Mouse (Mus musculus) neural tube, embryonic 11.5 days (tissue): ENCODE data around the gene Hmgb1. TPM values are rescaled to one million over a fixed set of nuclear protein-coding genes. Genes with fewer than 3 reads are reported as not detected.

ENCODE experiments used
- ATAC-seq: fragments of 200-750 bp; cut with Nextera tagmentation; 2 replicates; pipeline ENCODE4 v1.8.0; 2017; ENCODE audit warnings: moderate number of reproducible peaks, mild to moderate bottlenecking, moderate TSS enrichment, moderate library complexity; ENCODE audit not compliant: insufficient read depth, low FRiP score, low TSS enrichment
- DNase-seq: peaks from one replicate; pipeline ENCODE4 v3.0.0-alpha.2; 2015; ENCODE audit warnings: low spot score
- H3K27ac ChIP-seq: fragments of 300-500 bp; sonication (generic); 2 replicates; pipeline ENCODE4 v1.5.1; 2014; ENCODE audit warnings: low read depth, mild to moderate bottlenecking, low read length
- H3K27me3 ChIP-seq: fragments of 300-500 bp; sonication (generic); 2 replicates; pipeline ENCODE4 v1.6.1; 2014; ENCODE audit warnings: mild to moderate bottlenecking, low read length, mixed read lengths; ENCODE audit not compliant: control insufficient read depth, insufficient read depth
- H3K36me3 ChIP-seq: fragments of 300-500 bp; sonication (generic); 2 replicates; pipeline ENCODE4 v1.6.1; 2014; ENCODE audit warnings: mild to moderate bottlenecking, low read length, moderate library complexity, mixed read lengths; ENCODE audit not compliant: control insufficient read depth, insufficient read depth
- H3K4me1 ChIP-seq: fragments of 300-500 bp; sonication (generic); 2 replicates; pipeline ENCODE4 v1.6.1; 2014; ENCODE audit warnings: low read length, mixed read lengths; ENCODE audit not compliant: control insufficient read depth, insufficient read depth
- H3K4me2 ChIP-seq: fragments of 300-500 bp; sonication (generic); 2 replicates; pipeline ENCODE4 v1.6.1; 2014; ENCODE audit warnings: low read depth, mild to moderate bottlenecking, moderate library complexity
- H3K4me3 ChIP-seq: fragments of 300-500 bp; sonication (generic); 2 replicates; pipeline ENCODE4 v1.5.1; 2014; ENCODE audit warnings: low read depth, low read length
- H3K9ac ChIP-seq: fragments of 300-500 bp; sonication (generic); 2 replicates; pipeline ENCODE4 v1.6.1; 2014; ENCODE audit warnings: mild to moderate bottlenecking, low read length
- H3K9me3 ChIP-seq: fragments of 300-500 bp; sonication (generic); 2 replicates; pipeline ENCODE4 v1.6.1; 2016; ENCODE audit warnings: low read length; ENCODE audit not compliant: control insufficient read depth
- WGBS: fragments of 180-500 bp; shearing (Covaris S2); extraction: QIAGEN DNeasy Blood & Tissue Kit; methylation state at CpG from one replicate; pipeline ENCODE4 v1.1.7; 2014; 5-methylcytosine and 5-hydroxymethylcytosine counted together
- polyA plus RNA-seq: library from polyadenylated mRNA; unstranded; fragments of >200 nt; fragmentation: Nextera tagmentation; extraction: Ambion mirVana; gene quantifications from 2 replicates; pipeline ENCODE4 v1.2.1, GENCODE M21; 2014

The Hmgb1 gene
- polyA plus RNA-seq, 1 experiment from 2014 or later: 1,783 TPM

- DNase-seq (no peak), ATAC-seq (no peak)
- 85% methylated on average over 5 of the region's 5 CpGs for WGBS
- H3K9me3 ChIP-seq: no peaks in the 10 kb centered on the region
- H3K4me1 ChIP-seq: no peaks in the 10 kb centered on the region
- no peak overlapping the region for H3K9ac ChIP-seq
- H3K27me3 ChIP-seq: no peaks in the 10 kb centered on the region
- no peak overlapping the region for H3K4me2 ChIP-seq
- H3K27ac ChIP-seq: no peak overlapping the region
- H3K36me3 ChIP-seq: no peaks in the 10 kb centered on the region
- no peak overlapping the region for H3K4me3 ChIP-seq
Observed at GRCm38 (mm10) chr5:149097841-149098240, 86.4 kb downstream of the Hmgb1 start.

GRCm38 (mm10) chr5:149096284-149096683 lies 88.0 kb downstream of the Hmgb1 start:
- Histone ChIP-seq H3K4me1 (no peaks in the 10 kb centered on the region), H3K27ac (no peak overlapping the region), H3K9me3 (no peaks in the 10 kb centered on the region), H3K36me3 (no peaks in the 10 kb centered on the region), H3K4me3 (no peak overlapping the region), H3K9ac (no peak overlapping the region), H3K27me3 (no peaks in the 10 kb centered on the region), H3K4me2 (no peak overlapping the region)
- ATAC-seq: no peak
- 81% methylated on average over 11 of the region's 11 CpGs for WGBS
- DNase-seq: no peak

- DNase-seq (no peak), ATAC-seq (no peak)
- no peaks in the 10 kb centered on the region for H3K27me3 ChIP-seq
- no peaks in the 10 kb centered on the region for H3K9me3 ChIP-seq
- no peaks in the 10 kb centered on the region for H3K36me3 ChIP-seq
- H3K4me1 ChIP-seq: no peaks in the 10 kb centered on the region
- H3K27ac ChIP-seq: no peak overlapping the region
- H3K4me2 ChIP-seq: no peak overlapping the region
- H3K4me3 ChIP-seq: no peak overlapping the region
- H3K9ac ChIP-seq: no peak overlapping the region
- WGBS: 80% methylated on average over 5 of the region's 5 CpGs
Observed at GRCm38 (mm10) chr5:149092926-149093325, 91.4 kb downstream of the Hmgb1 start.

- Histone ChIP-seq H3K27me3 (no peaks in the 10 kb centered on the region), H3K9ac (no peak overlapping the region), H3K27ac (no peak overlapping the region), H3K9me3 (no peaks in the 10 kb centered on the region), H3K4me3 (no peak overlapping the region), H3K4me1 (no peaks in the 10 kb centered on the region), H3K4me2 (no peak overlapping the region), H3K36me3 (no peaks in the 10 kb centered on the region)
- whole genome bisulfite sequencing: 85% methylated on average over 4 of the region's 4 CpGs
- no peak for ATAC-seq
- DNase-seq: no peak
Observed at GRCm38 (mm10) chr5:149092526-149092925, 91.8 kb downstream of the Hmgb1 start.

GRCm38 (mm10) chr5:149091256-149091655 lies 93.0 kb downstream of the Hmgb1 start:
- H3K9ac ChIP-seq: no peak overlapping the region
- H3K4me3 ChIP-seq: no peak overlapping the region
- no peaks in the 10 kb centered on the region for H3K36me3 ChIP-seq
- H3K4me1 ChIP-seq: no peaks in the 10 kb centered on the region
- no peak for DNase-seq
- no peak overlapping the region for H3K4me2 ChIP-seq
- 90% methylated on average over 14 of the region's 14 CpGs for WGBS
- no peak overlapping the region for H3K27ac ChIP-seq
- H3K9me3 ChIP-seq: no peaks in the 10 kb centered on the region
- no peak for ATAC-seq
- no peaks in the 10 kb centered on the region for H3K27me3 ChIP-seq

- ATAC-seq (no peak), DNase-seq (no peak)
- Histone ChIP-seq H3K9me3 (no peaks in the 10 kb centered on the region), H3K4me2 (no peak overlapping the region), H3K9ac (no peak overlapping the region), H3K4me1 (no peaks in the 10 kb centered on the region), H3K27ac (no peak overlapping the region), H3K36me3 (no peaks in the 10 kb centered on the region), H3K4me3 (no peak overlapping the region), H3K27me3 (no peaks in the 10 kb centered on the region)
- WGBS: 89% methylated on average over 2 of the region's 2 CpGs
Observed at GRCm38 (mm10) chr5:149089860-149090259, 94.4 kb downstream of the Hmgb1 start.

GRCm38 (mm10) chr5:149089456-149089855 lies 94.8 kb downstream of the Hmgb1 start:
- H3K4me2 ChIP-seq: no peak overlapping the region
- no peaks in the 10 kb centered on the region for H3K27me3 ChIP-seq
- H3K4me3 ChIP-seq: no peak overlapping the region
- no peaks in the 10 kb centered on the region for H3K4me1 ChIP-seq
- 89% methylated on average over 5 of the region's 5 CpGs for WGBS
- no peak overlapping the region for H3K9ac ChIP-seq
- ATAC-seq (no peak), DNase-seq (no peak)
- no peaks in the 10 kb centered on the region for H3K9me3 ChIP-seq
- no peaks in the 10 kb centered on the region for H3K36me3 ChIP-seq
- H3K27ac ChIP-seq: no peak overlapping the region

GRCm38 (mm10) chr5:149088891-149089290 lies 95.4 kb downstream of the Hmgb1 start:
- no peak for DNase-seq

GRCm38 (mm10) chr5:149088149-149088548 lies 96.1 kb downstream of the Hmgb1 start:
- WGBS: 88% methylated on average over 3 of the region's 3 CpGs
- H3K4me3 ChIP-seq: no peak overlapping the region
- H3K9me3 ChIP-seq: no peaks in the 10 kb centered on the region
- no peaks in the 10 kb centered on the region for H3K4me1 ChIP-seq
- no peaks in the 10 kb centered on the region for H3K27me3 ChIP-seq
- H3K27ac ChIP-seq: no peak overlapping the region
- ATAC-seq (no peak), DNase-seq (no peak)
- H3K9ac ChIP-seq: no peak overlapping the region
- H3K4me2 ChIP-seq: no peak overlapping the region
- no peaks in the 10 kb centered on the region for H3K36me3 ChIP-seq

More at GRCm38 (mm10) chr5:149088891-149089290, 95.4 kb downstream of the Hmgb1 start:
- Histone ChIP-seq H3K9me3 (no peaks in the 10 kb centered on the region), H3K4me3 (no peak overlapping the region), H3K4me2 (no peak overlapping the region), H3K27ac (no peak overlapping the region), H3K36me3 (no peaks in the 10 kb centered on the region), H3K27me3 (no peaks in the 10 kb centered on the region), H3K4me1 (no peaks in the 10 kb centered on the region), H3K9ac (no peak overlapping the region)
- WGBS: 84% methylated on average over 6 of the region's 6 CpGs
- ATAC-seq: no peak
